Mouse (Mus musculus) neural tube, embryonic 12.5 days (tissue): ENCODE data around the gene Ero1lb. TPM values are rescaled to one million over a fixed set of nuclear protein-coding genes. Genes with fewer than 3 reads are reported as not detected.

Experiments used
- ATAC-seq: fragments of 200-750 bp; cut with Nextera tagmentation; 2 replicates; pipeline ENCODE4 v1.8.0; 2017; ENCODE audit warnings: low read depth, mild to moderate bottlenecking, moderate TSS enrichment, moderate library complexity; ENCODE audit not compliant: low FRiP score
- H3K27ac ChIP-seq: fragments of 300-500 bp; sonication (generic); 2 replicates; pipeline ENCODE4 v1.5.1; 2016
- H3K27me3 ChIP-seq: fragments of 300-500 bp; sonication (generic); replicated peaks from 2 replicates; pipeline ENCODE4 v1.6.1; 2016; ENCODE audit warnings: mild to moderate bottlenecking
- H3K36me3 ChIP-seq: fragments of 300-500 bp; sonication (generic); 2 replicates; pipeline ENCODE4 v1.6.1; 2016; ENCODE audit warnings: mild to moderate bottlenecking
- H3K4me1 ChIP-seq: fragments of 300-500 bp; sonication (generic); 2 replicates; pipeline ENCODE4 v1.6.1; 2016
- H3K4me2 ChIP-seq: fragments of 300-500 bp; sonication (generic); replicated peaks from 2 replicates; pipeline ENCODE4 v1.6.1; 2016; ENCODE audit warnings: mild to moderate bottlenecking
- H3K4me3 ChIP-seq: fragments of 300-500 bp; sonication (generic); 2 replicates; pipeline ENCODE4 v1.5.1; 2016
- H3K9ac ChIP-seq: fragments of 300-500 bp; sonication (generic); 2 replicates; pipeline ENCODE4 v1.6.1; 2016; ENCODE audit warnings: mild to moderate bottlenecking
- H3K9me3 ChIP-seq: fragments of 300-500 bp; sonication (generic); 2 replicates; pipeline ENCODE4 v1.6.1; 2016; ENCODE audit warnings: mild to moderate bottlenecking
- WGBS: fragments of 180-500 bp; shearing (Covaris S2); methylation state at CpG from one replicate; pipeline ENCODE4 v1.1.7; 2016; 5-methylcytosine and 5-hydroxymethylcytosine counted together
- polyA plus RNA-seq: library from polyadenylated mRNA; unstranded; fragments of >200 nt; fragmentation: Nextera tagmentation; extraction: Ambion mirVana; gene quantifications from 2 replicates; pipeline ENCODE4 v1.2.1, GENCODE M21; 2016

Ero1lb gene
- polyA plus RNA-seq, 1 experiment from 2014 or later = 13.8 TPM

DNA sequence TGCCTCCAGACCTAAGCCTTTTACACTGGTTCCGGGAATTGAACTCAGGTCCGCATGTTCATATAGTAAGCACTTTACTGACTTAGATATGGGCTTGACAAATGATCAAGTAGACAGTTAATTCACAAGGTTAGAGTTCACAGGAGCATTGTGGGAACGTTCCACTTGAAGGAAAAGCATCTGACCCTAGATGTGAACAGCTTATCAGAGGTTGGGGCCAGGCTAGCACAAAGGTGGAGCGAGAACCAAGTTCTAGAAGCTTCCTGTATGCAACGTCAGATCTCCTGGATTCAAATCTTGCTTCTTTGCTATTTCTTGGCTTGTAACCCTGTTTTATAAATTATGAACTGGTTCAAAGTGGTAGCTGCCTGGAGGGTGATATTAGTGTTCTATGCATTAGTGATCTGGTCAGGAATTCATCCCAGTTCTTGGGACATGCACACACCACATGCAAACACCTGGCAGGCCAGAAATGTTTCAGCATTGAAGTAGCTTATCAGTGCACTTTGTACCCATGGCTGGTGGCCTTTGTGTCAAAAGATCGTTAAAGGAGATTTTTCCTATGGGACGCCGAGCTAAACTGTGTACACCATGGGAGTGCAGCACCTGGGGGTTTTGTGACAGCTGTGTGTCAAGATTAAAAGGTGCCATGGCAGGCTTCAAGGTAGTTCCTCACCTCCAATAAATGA lies 21.6 kb upstream of the Ero1lb start:
- Histone ChIP-seq H3K27me3 (no peaks in the 10 kb centered on the region), H3K36me3 (no peaks in the 10 kb centered on the region), H3K4me1 (peaks cover 8% of the 10 kb centered on the region), H3K4me2 (no peak overlapping the region), H3K4me3 (no peak overlapping the region), H3K27ac (no peak overlapping the region), H3K9me3 (no peaks in the 10 kb centered on the region), H3K9ac (no peak overlapping the region)
- no peak for ATAC-seq
- WGBS = 89% methylated on average over 8 of the region's 8 CpGs

- Histone ChIP-seq H3K4me2 (no peak overlapping the region), H3K4me3 (no peak overlapping the region), H3K9me3 (no peaks in the 10 kb centered on the region), H3K9ac (no peak overlapping the region), H3K4me1 (no peaks in the 10 kb centered on the region), H3K27me3 (no peaks in the 10 kb centered on the region), H3K27ac (no peak overlapping the region), H3K36me3 (no peaks in the 10 kb centered on the region)
- no peak for ATAC-seq
- 62% methylated on average over 4 of the region's 4 CpGs for WGBS
Observed at GRCm38 (mm10) chr13:12554211-12554610, 11.5 kb upstream of the Ero1lb start.

- Histone ChIP-seq H3K9ac (no peak overlapping the region), H3K4me1 (no peaks in the 10 kb centered on the region), H3K9me3 (no peaks in the 10 kb centered on the region), H3K27me3 (no peaks in the 10 kb centered on the region), H3K36me3 (no peaks in the 10 kb centered on the region), H3K4me2 (no peak overlapping the region), H3K4me3 (no peak overlapping the region), H3K27ac (no peak overlapping the region)
- WGBS = 61% methylated on average over 3 of the region's 3 CpGs
- no peak for ATAC-seq
Observed at GRCm38 (mm10) chr13:12559044-12559443, 6.6 kb upstream of the Ero1lb start.

- WGBS = 68% methylated on average over 6 of the region's 6 CpGs
- ATAC-seq = no peak
Observed at GRCm38 (mm10) chr13:12559462-12560120, 6.1 kb upstream of the Ero1lb start.

GRCm38 (mm10) chr13:12561729-12562128 lies 3.9 kb upstream of the Ero1lb start:
- Histone ChIP-seq H3K4me3 (no peak overlapping the region), H3K36me3 (no peaks in the 10 kb centered on the region), H3K27me3 (no peaks in the 10 kb centered on the region), H3K4me2 (no peak overlapping the region), H3K27ac (no peak overlapping the region), H3K9ac (no peak overlapping the region), H3K4me1 (peaks cover 6% of the 10 kb centered on the region), H3K9me3 (no peaks in the 10 kb centered on the region)
- ATAC-seq = no peak
- 76% methylated on average over 2 of the region's 2 CpGs for WGBS

More at GRCm38 (mm10) chr13:12559462-12560120, 6.1 kb upstream of the Ero1lb start:
- no peak overlapping the region for H3K4me3 ChIP-seq
- no peaks in the 10 kb centered on the region for H3K9me3 ChIP-seq
- no peak overlapping the region for H3K27ac ChIP-seq
- H3K4me2 ChIP-seq = no peak overlapping the region
- no peaks in the 10 kb centered on the region for H3K27me3 ChIP-seq
- no peaks in the 10 kb centered on the region for H3K4me1 ChIP-seq
- H3K36me3 ChIP-seq = no peaks in the 10 kb centered on the region
- H3K9ac ChIP-seq = no peak overlapping the region

DNA sequence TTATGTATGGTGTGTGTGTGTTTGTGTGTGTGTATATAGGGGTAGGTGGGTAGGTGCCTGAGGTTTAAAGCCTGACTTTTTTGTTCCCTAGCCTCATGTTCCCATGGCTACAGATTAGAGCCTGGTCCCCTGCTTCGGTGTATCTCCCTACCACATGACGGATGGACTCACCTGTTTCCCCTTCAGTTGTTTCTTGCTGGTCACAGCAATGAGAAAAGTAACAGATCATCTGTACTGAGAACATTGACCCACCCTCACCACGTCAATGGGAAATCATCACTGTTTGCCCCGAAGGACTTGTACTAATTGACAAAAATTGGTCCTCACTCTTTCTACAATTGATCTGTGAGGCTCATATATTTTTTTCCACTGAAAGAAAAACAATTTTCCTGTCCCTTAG lies 3.4 kb upstream of the Ero1lb start:
- 80% methylated on average over 4 of the region's 4 CpGs for WGBS
- Histone ChIP-seq H3K27ac (no peak overlapping the region), H3K4me1 (peaks cover 7% of the 10 kb centered on the region), H3K9ac (no peak overlapping the region), H3K36me3 (no peaks in the 10 kb centered on the region), H3K27me3 (no peaks in the 10 kb centered on the region), H3K4me2 (no peak overlapping the region), H3K9me3 (no peaks in the 10 kb centered on the region), H3K4me3 (no peak overlapping the region)
- ATAC-seq = no peak

DNA sequence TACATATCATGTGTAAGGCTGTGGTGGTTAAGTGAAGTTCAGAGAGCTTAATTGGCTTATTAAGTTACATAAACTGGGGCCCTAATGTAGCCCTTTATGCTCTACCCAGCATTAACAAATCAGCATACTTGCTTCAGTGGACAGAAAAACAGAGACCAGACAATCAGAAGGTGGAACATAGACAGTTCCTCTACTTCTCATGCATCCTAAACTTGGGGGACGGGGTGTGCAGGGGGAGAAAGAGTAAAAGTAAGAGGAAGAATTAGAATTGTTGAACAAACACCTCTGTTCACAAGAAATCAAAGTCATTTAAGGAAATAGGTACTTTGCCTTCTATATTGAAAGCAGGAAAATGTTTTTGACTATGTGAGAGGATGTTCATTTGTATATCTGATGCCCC lies 2.3 kb downstream of the Ero1lb start:
- no peak overlapping the region for H3K4me3 ChIP-seq
- H3K27me3 ChIP-seq = no peaks in the 10 kb centered on the region
- peaks cover 7% of the 10 kb centered on the region for H3K4me1 ChIP-seq
- H3K27ac ChIP-seq = no peak overlapping the region
- H3K36me3 ChIP-seq = no peaks in the 10 kb centered on the region
- H3K9ac ChIP-seq = no peak overlapping the region
- WGBS = 88% methylated on average over 1 of the region's 1 CpGs
- ATAC-seq = no peak
- H3K9me3 ChIP-seq = no peaks in the 10 kb centered on the region
- no peak overlapping the region for H3K4me2 ChIP-seq

- 76% methylated on average over 9 of the region's 9 CpGs for WGBS
- ATAC-seq = no peak
Observed at GRCm38 (mm10) chr13:12568597-12569469, 3.2 kb downstream of the Ero1lb start.

GRCm38 (mm10) chr13:12569741-12570140 lies 4.1 kb downstream of the Ero1lb start:
- no peaks in the 10 kb centered on the region for H3K36me3 ChIP-seq
- H3K4me2 ChIP-seq = no peak overlapping the region
- H3K4me3 ChIP-seq = no peak overlapping the region
- no peak for ATAC-seq
- no peaks in the 10 kb centered on the region for H3K27me3 ChIP-seq
- no peaks in the 10 kb centered on the region for H3K9me3 ChIP-seq
- H3K9ac ChIP-seq = no peak overlapping the region
- H3K27ac ChIP-seq = no peak overlapping the region
- 82% methylated on average over 7 of the region's 7 CpGs for WGBS
- H3K4me1 ChIP-seq = peaks cover 7% of the 10 kb centered on the region

More at GRCm38 (mm10) chr13:12568597-12569469, 3.2 kb downstream of the Ero1lb start:
- Histone ChIP-seq H3K4me3 (no peak overlapping the region), H3K27me3 (no peaks in the 10 kb centered on the region), H3K9me3 (no peaks in the 10 kb centered on the region), H3K4me2 (no peak overlapping the region), H3K9ac (no peak overlapping the region), H3K27ac (no peak overlapping the region), H3K36me3 (no peaks in the 10 kb centered on the region), H3K4me1 (peaks cover 7% of the 10 kb centered on the region)

- no peak overlapping the region for H3K4me2 ChIP-seq
- no peaks in the 10 kb centered on the region for H3K4me1 ChIP-seq
- no peaks in the 10 kb centered on the region for H3K36me3 ChIP-seq
- no peak for ATAC-seq
- no peak overlapping the region for H3K4me3 ChIP-seq
- H3K9ac ChIP-seq = no peak overlapping the region
- 91% methylated on average over 9 of the region's 9 CpGs for WGBS
- no peaks in the 10 kb centered on the region for H3K9me3 ChIP-seq
- no peak overlapping the region for H3K27ac ChIP-seq
- H3K27me3 ChIP-seq = no peaks in the 10 kb centered on the region
Observed at GRCm38 (mm10) chr13:12574979-12575536, 9.4 kb downstream of the Ero1lb start.

DNA sequence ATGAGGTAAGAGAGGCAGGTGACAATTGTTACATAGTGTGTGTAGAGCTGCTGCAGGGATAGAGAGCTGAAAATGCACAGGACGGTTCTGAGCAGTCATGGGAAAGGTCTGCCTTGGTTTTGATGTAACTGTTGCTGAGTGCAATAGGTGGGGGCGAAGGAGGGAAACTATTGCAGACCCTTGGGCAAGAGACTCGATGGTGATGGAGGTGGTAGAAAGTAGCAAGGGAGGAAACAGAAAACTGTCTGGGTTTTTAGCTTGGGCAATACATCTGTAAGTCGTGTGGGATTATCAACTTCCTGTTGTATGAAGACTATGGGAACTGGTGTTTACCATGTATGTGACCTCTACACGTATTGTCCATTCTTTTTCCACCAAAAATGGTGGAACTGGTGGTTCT lies 12.5 kb downstream of the Ero1lb start:
- ATAC-seq = no peak
- Histone ChIP-seq H3K4me3 (no peak overlapping the region), H3K36me3 (no peaks in the 10 kb centered on the region), H3K9me3 (no peaks in the 10 kb centered on the region), H3K4me2 (no peak overlapping the region), H3K27ac (no peak overlapping the region), H3K27me3 (no peaks in the 10 kb centered on the region), H3K9ac (no peak overlapping the region), H3K4me1 (no peaks in the 10 kb centered on the region)
- 89% methylated on average over 5 of the region's 5 CpGs for WGBS

GRCm38 (mm10) chr13:12589003-12589402 lies 23.3 kb downstream of the Ero1lb start:
- no peak overlapping the region for H3K4me3 ChIP-seq
- no peaks in the 10 kb centered on the region for H3K4me1 ChIP-seq
- no peak for ATAC-seq
- H3K27me3 ChIP-seq = no peaks in the 10 kb centered on the region
- H3K4me2 ChIP-seq = no peak overlapping the region
- H3K9me3 ChIP-seq = no peaks in the 10 kb centered on the region
- no peak overlapping the region for H3K27ac ChIP-seq
- no peak overlapping the region for H3K9ac ChIP-seq
- 5% methylated on average over 3 of the region's 3 CpGs for WGBS
- no peaks in the 10 kb centered on the region for H3K36me3 ChIP-seq
